Mouse (Mus musculus) G1E (cell line): ENCODE data around the gene Matn4.

ENCODE experiments used
- CTCF ChIP-seq: IDR thresholded peaks from 2 replicates; pipeline ENCODE4 v1.5.1; 2012; ENCODE audit warnings: low read depth, low read length, inconsistent platforms, mixed read lengths
- GATA1 ChIP-seq: IDR thresholded peaks from 2 replicates; pipeline ENCODE4 v1.6.1; 2012; ENCODE audit warnings: borderline replicate concordance, low read length, inconsistent platforms, mixed read lengths
- GATA2 ChIP-seq: IDR thresholded peaks from 2 replicates; pipeline ENCODE4 v1.6.1; 2012; ENCODE audit warnings: low read depth, low read length, inconsistent platforms, borderline replicate concordance
- POLR2AphosphoS5 ChIP-seq: IDR thresholded peaks from 2 replicates; pipeline ENCODE4 v1.6.1; 2012; ENCODE audit warnings: low read depth, low read length, inconsistent platforms; ENCODE audit not compliant: insufficient replicate concordance
- TAL1 ChIP-seq: conservative IDR thresholded peaks from 2 replicates; pipeline ENCODE4 v1.6.1; 2012; ENCODE audit warnings: low read depth, low read length, inconsistent platforms, mixed read lengths

DNA sequence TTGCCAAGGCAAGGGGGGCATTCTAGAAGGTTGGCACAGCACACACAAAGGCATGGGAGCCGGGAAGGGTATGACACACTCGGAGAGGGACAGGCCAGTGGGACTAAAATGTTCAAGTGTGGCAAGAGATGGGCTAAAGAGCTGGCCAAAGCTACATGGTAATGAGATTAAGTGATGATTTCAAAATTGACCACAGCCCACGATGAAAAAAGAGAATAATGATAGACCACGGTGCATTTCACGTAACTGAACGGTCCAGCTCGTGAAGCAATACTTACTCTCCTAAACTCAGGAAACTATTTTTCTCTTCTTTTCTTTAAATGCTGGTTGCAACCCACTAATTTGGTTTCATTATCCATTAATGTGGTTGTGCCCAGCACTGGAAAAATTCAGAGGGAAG, 8.9 kb downstream of the Matn4 start:
- no peak for TF ChIP-seq CTCF
- TF ChIP-seq GATA2 = no peak
- no peak for TF ChIP-seq GATA1
- no peak for TF ChIP-seq POLR2AphosphoS5
- TF ChIP-seq TAL1 = no peak
